Mouse (Mus musculus): ENCODE measurements around the gene Gars. TPM values are rescaled to one million over a fixed set of nuclear protein-coding genes. Genes with fewer than 3 reads are reported as not detected.

Gars gene
- 15.3 TPM for polyA plus RNA-seq (2017; shearing (Covaris generic))

GRCm38 (mm10) chr6:55037799-55038670 is at the start of gene Gars:
Gene Gars, plus strand, starts transcription at chr6:55038007.

GRCm38 (mm10) chr6:54992734-54993260 is 45.0 kb upstream of the Gars start, which contains the start of gene Ggct:
Gene Ggct, minus strand, starts transcription at chr6:54992950.

Other genes starting within 250 kb of the Gars start
- 12.9 TPM for gene Znrf2, start 221.1 kb upstream of the Gars start, polyA plus RNA-seq (2017; shearing (Covaris generic))
- 34.1 TPM for gene Nod1, start 65.4 kb upstream of the Gars start, polyA plus RNA-seq (2017; shearing (Covaris generic))
- gene Ggct, start 45.1 kb upstream of the Gars start, polyA plus RNA-seq (2017; shearing (Covaris generic)): 34.4 TPM
- gene Crhr2, start 95.0 kb downstream of the Gars start, polyA plus RNA-seq (2017; shearing (Covaris generic)): not detected
- gene Inmt, start 137.0 kb downstream of the Gars start, polyA plus RNA-seq (2017; shearing (Covaris generic)): not detected
- gene Mindy4, start 165.4 kb downstream of the Gars start, polyA plus RNA-seq (2017; shearing (Covaris generic)): 0.30 TPM

All from CD4-positive, CD25-positive, alpha-beta regulatory T cell, adult 9 weeks (primary cell).